Mouse (Mus musculus): ENCODE results near the gene Eml5. TPM values are rescaled to one million over a fixed set of nuclear protein-coding genes. Genes with fewer than 3 reads are reported as not detected.

Gene Eml5
- total RNA-seq, 1 experiment from 2014 or later = 41.2 TPM

- no peak for DNase-seq
These were observed 67.4 kb downstream of the Eml5 start for GRCm38 (mm10) chr12:98833901-98834300.

- no peak for DNase-seq
These were observed 68.2 kb downstream of the Eml5 start for GRCm38 (mm10) chr12:98832929-98833598.

- no peak for DNase-seq
These were observed 70.2 kb downstream of the Eml5 start for GRCm38 (mm10) chr12:98831122-98831521.

- DNase-seq = no peak
These were observed 80.5 kb downstream of the Eml5 start for GRCm38 (mm10) chr12:98820781-98821180.

GRCm38 (mm10) chr12:98804078-98804748 lies 97.1 kb downstream of the Eml5 start:
- DNase-seq = no peak

- no peak for DNase-seq
These were observed 99.0 kb downstream of the Eml5 start for GRCm38 (mm10) chr12:98802245-98802644.

- DNase-seq = no peak
These were observed 101.0 kb downstream of the Eml5 start for GRCm38 (mm10) chr12:98800334-98800733.

- no peak for DNase-seq
These were observed 105.5 kb downstream of the Eml5 start for GRCm38 (mm10) chr12:98795731-98796318.

- DNase-seq = no peak
These were observed 117.0 kb downstream of the Eml5 start for GRCm38 (mm10) chr12:98784251-98784650.

GRCm38 (mm10) chr12:98779148-98779547 lies 122.1 kb downstream of the Eml5 start:
- DNase-seq = no peak

- DNase-seq = no peak
These were observed 123.8 kb downstream of the Eml5 start for GRCm38 (mm10) chr12:98777509-98777908.

- no peak for DNase-seq
These were observed 135.0 kb downstream of the Eml5 start for GRCm38 (mm10) chr12:98766241-98766640.

GRCm38 (mm10) chr12:98759700-98760099 lies 141.6 kb downstream of the Eml5 start:
- no peak for DNase-seq

GRCm38 (mm10) chr12:98757636-98758035 lies 143.6 kb downstream of the Eml5 start:
- DNase-seq = no peak

- peak; percentile 6 for DNase-seq
These were observed 153.9 kb downstream of the Eml5 start for GRCm38 (mm10) chr12:98747380-98747753.

GRCm38 (mm10) chr12:98746746-98747379 lies 154.4 kb downstream of the Eml5 start, which contains the start of gene Zc3h14:
TSS of gene Zc3h14 (plus strand) at chr12:98746964.
- DNase-seq = peak; percentile 95

GRCm38 (mm10) chr12:98746131-98746530 lies 155.2 kb downstream of the Eml5 start:
- DNase-seq = peak; percentile 50

- DNase-seq = no peak
These were observed 155.7 kb downstream of the Eml5 start for GRCm38 (mm10) chr12:98745626-98746025.

- DNase-seq = no peak
These were observed 160.2 kb downstream of the Eml5 start for GRCm38 (mm10) chr12:98741011-98741501.

- no peak for DNase-seq
These were observed 163.4 kb downstream of the Eml5 start for GRCm38 (mm10) chr12:98737801-98738350.

- peak; percentile 87 for DNase-seq
These were observed 164.1 kb downstream of the Eml5 start, which contains the start of gene Ptpn21 for GRCm38 (mm10) chr12:98736951-98737800. TSS of gene Ptpn21 (minus strand) at chr12:98737405.
